Mouse (Mus musculus): ENCODE measurements around the gene Irf2.

GRCm38 (mm10) chr8:46713178-46713577, 26.4 kb upstream of the Irf2 start:
- TF ChIP-seq EP300 (IDR thresholded peaks at IDR 0.05; ENCODE audit: low read depth in 1 of 2, low read length in 2 of 2) = no peak
- TF ChIP-seq USF1 (IDR thresholded peaks at IDR 0.05; ENCODE audit: low read depth, low read length) = no peak
- TF ChIP-seq POLR2AphosphoS5 (IDR thresholded peaks at IDR 0.05; ENCODE audit: borderline replicate concordance, low read depth, low read length) = no peak
- TF ChIP-seq RCOR1 (IDR thresholded peaks at IDR 0.05; ENCODE audit: low read depth, low read length) = no peak
- no peak for TF ChIP-seq POLR2A (IDR thresholded peaks at IDR 0.05; ENCODE audit: control insufficient read depth in 1 of 2, insufficient read depth in 1 of 2, low read depth in 1 of 2, low read length in 2 of 2, poor library complexity in 1 of 2)
- TF ChIP-seq POLR2AphosphoS2 (IDR thresholded peaks at IDR 0.05; ENCODE audit: low read length) = no peak
- TF ChIP-seq ZNF384 (IDR thresholded peaks at IDR 0.05; ENCODE audit: low read depth, low read length) = no peak
- no peak for TF ChIP-seq UBTF (IDR thresholded peaks at IDR 0.05; ENCODE audit: borderline replicate concordance, insufficient read depth, low read depth, low read length)
